Mouse (Mus musculus): ENCODE measurements around the gene Gm10803.

Gm10803 gene

DNA sequence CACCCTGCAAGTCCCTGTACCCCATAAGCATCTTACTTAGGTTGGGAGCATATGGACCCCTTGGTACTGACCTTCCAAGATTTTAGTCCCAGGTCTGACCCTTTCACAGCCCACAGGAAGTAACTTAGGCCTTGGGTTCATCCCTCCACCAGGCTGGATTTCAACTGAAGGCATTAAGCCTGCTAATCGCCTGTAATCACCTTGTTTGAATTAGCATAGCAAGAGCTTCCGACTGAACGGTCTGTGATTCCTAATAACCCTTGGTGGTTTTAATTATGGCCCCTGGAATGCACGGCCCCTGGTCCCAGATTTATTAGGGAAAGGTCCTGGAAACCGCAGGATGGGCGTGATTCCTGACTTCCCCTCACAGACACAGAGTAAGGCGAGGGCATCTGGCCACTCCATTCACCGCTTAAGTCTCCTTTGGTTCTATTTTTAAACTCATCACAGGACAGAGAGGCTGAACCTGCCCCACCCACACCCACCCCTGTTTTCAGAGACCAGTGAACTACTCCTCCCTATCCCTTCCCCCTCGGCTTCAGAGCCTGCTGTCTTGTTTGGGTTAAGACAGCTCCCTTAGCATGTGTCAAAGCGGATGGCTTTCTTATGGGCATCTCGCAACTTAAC lies 31.9 kb downstream of the Gm10803 start:
- DNase-seq (ENCODE audit: low read depth), result no peak

DNA sequence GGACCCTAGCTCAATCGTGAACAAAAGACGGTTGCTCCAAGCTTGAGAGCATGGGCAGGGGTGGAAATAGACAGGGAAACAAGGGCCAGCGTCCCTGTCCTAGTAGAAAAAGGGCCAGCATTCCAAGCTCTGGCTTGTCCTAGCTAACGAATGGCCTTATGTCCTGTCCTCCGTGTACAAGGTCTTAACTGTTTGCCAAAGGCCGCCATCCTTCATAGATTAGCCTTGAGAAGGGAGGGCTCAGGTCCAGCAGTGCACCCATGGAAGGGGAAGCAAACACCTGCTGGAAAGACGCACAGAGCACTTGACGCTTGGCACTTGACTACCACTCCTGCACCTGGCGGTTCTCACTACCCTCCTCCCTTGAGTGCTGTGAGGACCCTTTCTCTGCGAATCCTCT lies 32.8 kb downstream of the Gm10803 start:
- no peak for DNase-seq (ENCODE audit: low read depth)

DNA sequence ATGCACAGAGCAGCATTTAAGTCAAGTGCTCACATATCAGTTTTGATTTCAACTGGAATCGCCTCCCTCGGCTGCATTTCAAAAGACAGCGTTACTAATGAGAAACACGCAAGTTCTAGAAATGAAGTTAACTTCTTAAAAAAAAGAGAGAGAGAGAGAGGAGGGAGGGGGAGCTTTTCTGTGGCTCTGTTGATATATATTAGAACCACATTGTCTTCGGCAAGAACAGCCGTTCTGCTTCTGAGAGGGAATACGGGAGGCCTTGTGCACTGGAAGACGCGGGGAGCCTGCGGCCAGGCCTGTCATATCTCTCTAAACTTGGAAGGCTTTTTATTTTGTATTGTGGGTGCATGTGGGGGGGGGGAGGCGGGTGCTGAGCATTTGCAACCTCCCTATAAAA lies 36.8 kb downstream of the Gm10803 start:
- DNase-seq (ENCODE audit: low read depth), result no peak

DNA sequence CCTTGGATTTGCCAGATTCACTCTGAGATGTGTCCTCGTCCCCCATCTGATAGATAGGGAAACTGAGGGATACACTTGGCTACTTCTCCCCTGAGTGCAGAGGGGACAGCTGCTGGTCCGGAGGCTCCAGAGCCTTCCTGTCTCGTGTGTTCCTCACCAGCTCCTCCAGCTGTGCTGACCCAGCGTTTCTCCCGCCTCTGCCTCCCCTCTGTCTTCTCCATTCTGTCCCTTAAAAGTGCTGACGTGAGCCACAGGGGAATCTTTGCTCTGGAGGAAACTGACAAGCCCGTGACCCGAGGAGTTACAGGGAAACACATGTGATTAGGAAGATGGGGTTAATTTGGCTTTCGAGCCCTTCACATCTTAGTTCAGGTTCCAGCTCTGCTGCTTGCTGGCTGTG lies 39.4 kb downstream of the Gm10803 start:
- DNase-seq (ENCODE audit: low read depth), result no peak

DNA sequence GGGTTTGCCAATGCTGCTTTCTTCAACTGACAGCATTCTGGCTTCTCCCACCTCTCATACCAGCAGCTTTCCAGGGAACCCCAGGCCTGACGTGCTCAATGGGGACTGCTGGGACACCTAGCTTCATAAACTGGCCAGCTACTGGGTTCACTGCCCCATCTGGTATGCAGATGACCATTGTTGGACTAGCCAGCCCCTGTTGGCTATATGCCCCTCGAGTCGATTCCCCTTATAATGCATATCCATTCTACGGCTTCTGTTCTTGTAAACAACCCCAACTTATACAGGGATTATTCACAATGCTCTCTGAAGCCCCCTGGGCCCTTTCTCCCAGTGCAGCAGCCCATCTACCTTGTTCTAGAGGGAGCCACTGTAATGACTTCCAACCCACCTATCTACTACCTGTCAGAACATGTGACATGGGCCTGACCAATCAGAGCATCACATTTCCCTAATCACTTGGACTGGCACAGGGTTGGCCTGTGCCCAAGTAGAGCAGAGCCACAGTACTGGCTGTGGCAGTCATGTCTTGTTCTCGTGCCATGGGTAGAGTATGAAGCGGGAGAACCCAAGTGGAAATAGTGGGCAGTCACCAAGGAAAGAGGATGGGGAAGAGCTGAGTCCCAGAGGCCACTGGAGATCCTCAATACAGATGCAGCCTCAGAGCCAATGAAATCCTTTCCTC lies 44.4 kb downstream of the Gm10803 start:
- no peak for DNase-seq (ENCODE audit: low read depth)

DNA sequence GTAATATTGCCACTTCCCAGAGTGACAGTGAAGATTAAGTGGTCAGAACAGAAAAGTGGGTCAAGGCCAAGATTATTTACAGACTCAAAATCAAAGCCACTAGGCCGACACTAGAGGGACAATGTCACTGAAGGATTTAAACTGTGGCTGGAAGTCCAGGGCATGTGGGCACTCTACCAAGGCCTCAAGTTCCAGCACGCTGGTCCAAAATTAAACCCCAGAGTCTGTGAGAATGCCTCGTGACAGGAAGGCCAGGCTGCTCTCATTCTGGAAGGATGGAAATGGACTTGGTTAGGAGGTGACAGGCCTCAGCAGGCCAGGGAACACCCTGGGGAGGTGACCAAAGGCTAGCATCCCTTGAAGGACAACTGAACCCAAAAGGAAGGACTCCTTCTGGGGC lies 48.4 kb downstream of the Gm10803 start:
- DNase-seq (ENCODE audit: low read depth), result no peak

DNA sequence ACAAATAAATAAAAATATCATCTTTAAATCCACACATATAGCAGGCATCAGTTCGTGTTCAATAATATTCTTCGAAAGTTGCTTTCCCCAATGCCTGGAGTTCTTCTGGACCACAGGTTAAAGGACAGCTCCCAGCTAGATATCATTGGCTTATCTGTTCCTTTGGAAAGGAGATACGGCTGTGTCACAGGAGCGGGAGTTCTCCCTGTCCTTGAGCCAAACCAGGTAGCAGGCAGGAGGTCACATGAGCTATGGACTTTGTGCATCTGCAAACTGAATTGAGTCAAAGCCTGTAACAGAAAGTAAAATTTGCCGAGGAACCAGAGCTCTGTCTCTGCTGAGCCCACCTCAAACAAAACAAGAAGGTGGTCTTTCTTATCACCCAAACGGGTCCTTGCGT lies 52.7 kb downstream of the Gm10803 start:
- DNase-seq (ENCODE audit: low read depth), result no peak

All from fibroblast of lung, adult 2 months (primary cell).